Mouse (Mus musculus) heart, embryonic 12.5 days (tissue): ENCODE measurements around the gene Gm14305. TPM values are rescaled to one million over a fixed set of nuclear protein-coding genes. Genes with fewer than 3 reads are reported as not detected.
"Not testable (repeated sequence)": the region's sequence is repeated elsewhere in the genome, so short reads cannot be mapped to it uniquely, and the experiment has no call there.

Experiments
- ATAC-seq: fragments of 200-750 bp; cut with Nextera tagmentation; 2 replicates; pipeline ENCODE4 v1.8.0; 2017; ENCODE audit warnings: moderate TSS enrichment, moderate library complexity; ENCODE audit not compliant: insufficient number of reproducible peaks, low FRiP score
- H3K27ac ChIP-seq: fragments of 300-500 bp; sonication (generic); 2 replicates; pipeline ENCODE4 v1.5.1; 2016; ENCODE audit warnings: mild to moderate bottlenecking, moderate library complexity; ENCODE audit not compliant: poor library complexity, severe bottlenecking
- H3K27me3 ChIP-seq: fragments of 300-500 bp; sonication (generic); replicated peaks from 2 replicates; pipeline ENCODE4 v1.6.1; 2016; ENCODE audit warnings: mild to moderate bottlenecking, moderate library complexity
- H3K36me3 ChIP-seq: fragments of 300-500 bp; sonication (generic); 2 replicates; pipeline ENCODE4 v1.6.1; 2016; ENCODE audit warnings: mild to moderate bottlenecking, moderate library complexity
- H3K4me1 ChIP-seq: fragments of 300-500 bp; sonication (generic); replicated peaks from 2 replicates; pipeline ENCODE4 v1.6.1; 2016; ENCODE audit warnings: mild to moderate bottlenecking
- H3K4me2 ChIP-seq: fragments of 300-500 bp; sonication (generic); 2 replicates; pipeline ENCODE4 v1.6.1; 2016; ENCODE audit warnings: mild to moderate bottlenecking, moderate library complexity
- H3K4me3 ChIP-seq: fragments of 300-500 bp; sonication (generic); 2 replicates; pipeline ENCODE4 v1.5.1; 2016; ENCODE audit warnings: mild to moderate bottlenecking
- H3K9ac ChIP-seq: fragments of 300-500 bp; sonication (generic); 2 replicates; pipeline ENCODE4 v1.6.1; 2016; ENCODE audit warnings: mild to moderate bottlenecking, moderate library complexity
- H3K9me3 ChIP-seq: fragments of 300-500 bp; sonication (generic); replicated peaks from 2 replicates; pipeline ENCODE4 v1.6.1; 2016; ENCODE audit warnings: mild to moderate bottlenecking, moderate library complexity
- WGBS: fragments of 180-500 bp; shearing (Covaris S2); methylation state at CpG from one replicate; pipeline ENCODE4 v1.1.7; 2016; 5-methylcytosine and 5-hydroxymethylcytosine counted together
- polyA plus RNA-seq: library from polyadenylated mRNA; unstranded; fragments of >200 nt; fragmentation: Nextera tagmentation; extraction: Ambion mirVana; gene quantifications from 2 replicates; pipeline ENCODE4 v1.2.1, GENCODE M21; 2016

Gm14305 gene
- polyA plus RNA-seq: 22.6 and 24.4 TPM in 2 replicates

GRCm38 (mm10) chr2:176708051-176708450, at the start of gene Gm14305:
Gm14305 (plus strand) TSS chr2:176708328.
- H3K9ac ChIP-seq: peak within 1 kb of the TSS; percentile 61
- not testable (repeated sequence) for H3K36me3 ChIP-seq, H3K4me1 ChIP-seq, ATAC-seq, H3K27ac ChIP-seq, H3K27me3 ChIP-seq, H3K9me3 ChIP-seq
- 0% methylated on average over 3 of the region's 6 CpGs for WGBS
- H3K4me2 ChIP-seq: peak within 1 kb of the TSS; percentile 56
- H3K4me3 ChIP-seq: peak within 1 kb of the TSS; percentile 58

GRCm38 (mm10) chr2:176670222-176670621, 37.9 kb upstream of the Gm14305 start, which contains the start of gene Zfp973:
Zfp973 (plus strand) TSS chr2:176670522.
- not testable (repeated sequence) for H3K4me2 ChIP-seq, H3K4me3 ChIP-seq, H3K4me1 ChIP-seq, H3K27ac ChIP-seq, ATAC-seq, H3K36me3 ChIP-seq, H3K9me3 ChIP-seq, H3K27me3 ChIP-seq, H3K9ac ChIP-seq
- no CpG with 5 or more reads among the region's 6 CpGs for WGBS

Other genes with a start within 250 kb of the Gm14305 start
- gene Gm14434, start 221.5 kb upstream of the Gm14305 start, polyA plus RNA-seq: 3.2 TPM in 1 of 2 replicates, not detected in the other
- not detected in 2 replicates for gene Zfp967, start 187.3 kb upstream of the Gm14305 start, polyA plus RNA-seq
- gene Gm14308, start 72.0 kb upstream of the Gm14305 start, polyA plus RNA-seq: 14.2 and 17.6 TPM in 2 replicates
- 9.6 and 10.0 TPM in 2 replicates for gene Zfp973, start 37.8 kb upstream of the Gm14305 start, polyA plus RNA-seq
- 14.3 TPM in 2 replicates for gene Gm14295, start 90.3 kb downstream of the Gm14305 start, polyA plus RNA-seq
- not detected in 2 replicates for gene Gm14408, start 122.8 kb downstream of the Gm14305 start, polyA plus RNA-seq
- gene Gm14296, start 219.5 kb downstream of the Gm14305 start, polyA plus RNA-seq: 9.9 and 10.6 TPM in 2 replicates